Mouse (Mus musculus): ENCODE results near the gene H2-K1.
"Not testable (repeated sequence)": the region's sequence is repeated elsewhere in the genome, so short reads cannot be mapped to it uniquely, and the experiment has no call there.

Gene H2-K1

DNA sequence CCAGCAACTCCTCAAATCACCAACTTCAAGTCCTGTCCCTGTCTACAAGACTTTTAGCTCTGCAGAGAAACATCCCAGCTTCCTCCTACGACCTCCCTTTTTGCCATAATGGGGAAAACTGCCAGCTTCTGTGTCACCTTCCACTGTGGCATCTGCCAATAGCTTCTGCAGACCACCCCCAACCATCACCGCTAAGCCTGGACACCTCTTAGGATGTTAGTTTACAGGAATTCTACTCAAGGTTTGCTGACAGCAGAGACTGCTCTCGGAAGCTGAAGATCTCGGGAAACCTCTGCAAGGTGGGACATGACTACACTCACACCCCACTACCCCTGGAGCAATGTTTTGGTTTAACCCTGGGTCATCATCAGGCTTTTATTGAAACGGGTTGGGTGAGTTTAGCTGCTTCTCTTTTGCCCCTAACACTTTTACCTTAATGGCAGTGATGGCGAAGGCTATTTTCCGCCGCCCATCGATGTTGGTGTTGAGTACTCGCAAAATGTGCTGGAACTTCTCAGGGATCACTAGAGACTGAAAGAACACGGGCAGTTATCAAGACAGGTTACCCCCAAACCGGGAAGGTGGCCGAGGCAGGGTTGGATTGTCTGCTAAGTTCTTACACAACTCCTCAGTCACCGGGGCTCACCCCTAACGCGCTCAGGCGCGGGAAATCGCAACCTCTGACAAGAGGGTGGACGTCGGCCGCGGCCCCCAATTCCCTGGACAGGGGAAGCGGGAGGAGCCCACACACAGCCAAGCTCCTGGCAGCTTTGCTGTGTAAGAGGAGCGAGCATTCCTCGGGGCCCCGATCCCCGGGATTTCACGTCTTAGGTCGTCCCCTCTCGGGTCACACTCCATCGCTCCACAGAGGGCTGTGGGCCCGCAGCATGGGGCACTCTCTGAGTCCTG lies 45.2 kb downstream of the H2-K1 start:
- no peak for DNase-seq (ENCODE audit: low read depth, low spot score)

DNA sequence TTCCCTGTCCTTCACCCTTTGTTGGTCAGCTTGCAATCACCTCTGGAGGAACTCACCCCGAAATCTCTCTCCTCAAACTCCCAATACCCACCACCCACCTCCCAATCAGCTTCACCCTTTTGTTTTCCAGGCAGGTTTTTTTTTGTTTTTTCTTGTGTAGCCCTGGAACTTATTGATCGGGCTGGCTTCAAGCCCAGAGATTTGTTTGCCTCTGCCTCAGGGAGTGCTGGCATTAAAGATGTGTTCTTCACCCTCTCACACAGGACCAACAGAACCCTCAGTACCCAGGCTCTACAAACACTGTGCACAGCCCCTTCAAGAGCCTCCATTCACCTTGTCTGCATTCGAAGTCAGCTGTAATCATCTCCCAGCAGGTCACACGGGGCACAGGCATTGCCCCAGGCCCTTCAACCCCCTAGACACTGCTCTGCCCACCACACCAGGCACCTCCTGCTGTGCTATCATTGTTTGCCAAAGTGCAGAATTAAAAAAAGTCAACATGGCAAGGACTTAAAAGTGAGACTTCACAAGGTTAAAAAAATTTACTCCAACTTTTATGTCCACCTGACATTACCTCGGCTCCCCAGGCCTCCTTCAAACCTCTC lies 46.1 kb downstream of the H2-K1 start:
- no peak for DNase-seq (ENCODE audit: low read depth, low spot score)

DNA sequence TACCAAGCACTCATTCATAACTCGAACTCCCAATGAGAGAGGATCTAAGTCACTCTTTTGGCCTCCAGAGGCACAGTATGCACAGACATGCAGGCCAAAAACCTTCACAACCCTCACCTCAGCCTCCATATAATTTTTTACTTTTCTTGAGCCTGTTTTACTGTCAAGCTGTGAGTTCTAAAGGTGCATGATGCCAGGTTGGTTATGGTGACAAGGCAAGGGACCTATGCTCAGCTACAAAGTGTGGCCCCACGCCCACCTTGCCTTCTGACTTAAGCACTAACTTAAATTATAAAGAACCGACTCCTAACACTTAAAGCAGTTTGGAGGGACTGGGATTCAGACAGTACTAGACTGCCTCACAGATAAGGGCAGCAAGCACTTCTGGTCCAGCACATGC lies 46.8 kb downstream of the H2-K1 start:
- DNase-seq (ENCODE audit: low read depth, low spot score) = no peak

DNA sequence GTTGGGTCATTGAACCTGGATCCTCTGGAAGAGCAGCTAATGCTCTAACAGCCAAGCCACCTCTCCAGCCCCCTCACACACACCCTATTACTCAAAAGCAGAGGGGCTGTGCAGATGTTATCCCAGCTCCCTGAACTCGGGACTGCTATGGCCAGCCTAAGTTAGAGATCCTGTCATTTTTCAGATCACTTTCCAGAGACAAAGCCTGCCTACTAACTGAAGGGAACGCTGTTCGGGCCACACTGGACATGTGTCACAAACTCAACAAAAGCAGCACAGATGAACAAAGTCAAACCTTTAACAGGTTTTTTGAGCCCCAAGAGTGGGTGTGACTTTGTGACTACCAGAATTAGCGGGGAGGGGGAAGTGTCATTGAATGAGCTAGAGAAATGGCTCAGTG lies 47.3 kb downstream of the H2-K1 start:
- DNase-seq (ENCODE audit: low read depth, low spot score) = no peak

DNA sequence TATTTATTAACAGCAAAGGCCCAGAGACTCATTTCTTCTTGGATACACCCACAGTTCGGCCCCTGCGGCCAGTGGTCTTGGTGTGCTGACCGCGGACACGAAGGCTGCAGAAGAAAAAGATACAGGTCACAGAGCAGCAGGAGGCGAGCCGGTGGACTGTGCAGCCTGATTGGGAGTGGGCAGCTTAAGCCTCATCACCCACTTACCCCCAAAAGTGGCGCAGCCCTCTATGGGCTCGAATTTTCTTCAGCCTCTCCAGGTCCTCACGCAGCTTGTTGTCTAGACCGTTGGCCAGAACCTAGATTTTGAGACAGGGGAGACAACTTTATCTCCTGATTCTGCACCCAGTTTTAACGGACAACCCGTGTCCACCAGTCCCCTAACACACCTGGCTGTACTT lies 48.1 kb downstream of the H2-K1 start:
- not testable (repeated sequence) for DNase-seq (ENCODE audit: low read depth, low spot score)

DNA sequence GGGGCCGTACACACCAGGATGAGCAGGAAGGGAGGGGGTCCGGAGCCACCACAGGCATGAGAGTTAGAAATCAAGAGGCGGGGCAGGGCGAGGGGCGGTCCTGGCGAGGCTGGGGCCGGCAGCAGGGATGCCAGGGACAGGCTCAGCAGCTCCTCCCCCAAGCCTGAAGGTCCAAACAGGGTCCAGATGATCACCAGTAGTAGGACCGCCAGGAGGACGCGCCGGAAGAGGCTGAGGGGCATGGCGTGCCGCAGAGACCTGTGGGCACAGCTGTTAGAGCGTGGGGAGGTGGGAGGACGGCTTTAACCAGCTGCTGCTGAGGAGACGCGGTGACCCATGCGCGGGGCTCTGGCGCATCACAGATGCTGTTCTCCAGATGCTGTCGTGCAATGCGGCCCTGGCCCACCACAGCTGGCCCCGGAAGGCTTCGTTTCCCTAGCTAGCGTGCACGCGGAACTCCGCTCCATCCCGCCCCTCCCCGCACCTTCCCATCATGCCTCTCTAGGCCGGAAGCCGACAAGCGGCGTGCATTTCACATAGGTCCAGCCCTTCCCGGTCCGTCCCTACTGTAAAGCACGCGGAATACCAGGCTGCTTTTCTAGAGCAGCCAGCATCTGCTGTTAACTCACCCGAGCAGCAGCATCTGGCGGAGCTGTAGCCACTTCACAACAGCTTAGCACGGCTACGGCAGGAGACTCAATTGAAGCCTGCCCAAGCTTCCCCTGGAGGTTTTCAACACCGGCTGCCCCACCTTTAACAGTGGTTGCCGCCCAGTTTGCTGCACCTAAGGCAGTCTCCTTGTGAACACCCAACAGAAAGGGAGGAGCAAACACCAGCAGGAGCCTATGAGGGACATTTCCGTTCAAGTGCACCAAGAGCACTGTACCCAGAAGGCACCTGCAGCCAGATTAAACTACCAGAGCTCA lies 48.9 kb downstream of the H2-K1 start, which contains the start of gene B3galt4:
TSS of gene B3galt4 (minus strand) at position 468 of the 926 bp plus-strand sequence.
- DNase-seq (ENCODE audit: low read depth, low spot score) = no peak

DNA sequence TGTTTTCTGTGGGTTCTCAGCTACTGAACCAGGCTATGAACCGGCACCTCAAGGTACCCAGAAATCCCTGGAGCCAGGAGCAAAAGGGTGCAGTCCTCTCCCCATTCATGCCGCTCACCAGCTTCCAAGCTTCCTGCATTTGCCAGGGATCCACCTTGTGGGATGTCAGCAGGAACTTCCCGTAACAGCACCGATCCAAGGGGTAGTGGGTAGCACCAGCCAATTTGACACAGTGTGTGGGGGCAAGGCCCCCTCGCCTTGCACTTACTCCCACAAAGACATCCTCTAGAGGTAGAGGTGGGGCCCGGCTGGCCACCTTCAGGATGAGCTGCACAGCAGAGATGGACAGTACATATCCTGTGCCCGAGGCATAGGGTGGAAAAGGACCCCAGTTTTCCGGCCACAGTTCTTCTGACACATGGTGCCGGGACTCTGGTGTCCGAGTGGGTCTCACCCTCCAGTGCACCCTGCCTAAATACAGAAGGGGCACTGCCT lies 50.0 kb downstream of the H2-K1 start:
- no peak for DNase-seq (ENCODE audit: low read depth, low spot score)

DNA sequence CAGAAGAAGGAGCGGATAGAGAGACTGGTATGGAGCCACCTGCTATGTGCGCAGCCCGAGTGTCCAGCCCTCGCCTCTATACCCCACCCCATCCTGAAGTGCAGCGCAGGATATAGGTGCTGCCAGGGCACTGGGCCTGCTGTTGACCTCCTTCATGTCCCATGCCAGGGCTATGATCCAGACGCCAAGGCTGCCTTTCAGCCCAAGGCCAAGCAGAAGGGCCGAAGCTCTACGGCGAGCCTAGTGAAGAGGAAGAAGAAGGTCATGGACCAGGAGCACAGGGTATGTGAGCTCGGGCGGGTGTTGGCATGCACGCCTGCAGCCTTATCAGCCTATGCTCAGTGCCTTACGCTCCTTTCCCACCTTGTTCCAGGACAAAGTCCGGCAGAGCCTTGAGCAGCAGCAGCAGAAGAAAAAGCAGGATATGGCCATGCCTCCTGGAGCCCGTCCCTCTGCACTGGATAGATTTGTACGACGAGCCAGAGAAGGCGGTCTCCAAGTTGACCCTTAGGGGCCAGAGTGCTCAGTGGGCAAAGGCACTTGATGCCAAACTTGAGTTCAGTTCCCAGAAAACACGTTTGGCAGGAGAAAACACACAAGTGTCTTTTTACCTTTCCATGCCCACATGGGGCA lies 51.1 kb downstream of the H2-K1 start:
- no peak for DNase-seq (ENCODE audit: low read depth, low spot score)

DNA sequence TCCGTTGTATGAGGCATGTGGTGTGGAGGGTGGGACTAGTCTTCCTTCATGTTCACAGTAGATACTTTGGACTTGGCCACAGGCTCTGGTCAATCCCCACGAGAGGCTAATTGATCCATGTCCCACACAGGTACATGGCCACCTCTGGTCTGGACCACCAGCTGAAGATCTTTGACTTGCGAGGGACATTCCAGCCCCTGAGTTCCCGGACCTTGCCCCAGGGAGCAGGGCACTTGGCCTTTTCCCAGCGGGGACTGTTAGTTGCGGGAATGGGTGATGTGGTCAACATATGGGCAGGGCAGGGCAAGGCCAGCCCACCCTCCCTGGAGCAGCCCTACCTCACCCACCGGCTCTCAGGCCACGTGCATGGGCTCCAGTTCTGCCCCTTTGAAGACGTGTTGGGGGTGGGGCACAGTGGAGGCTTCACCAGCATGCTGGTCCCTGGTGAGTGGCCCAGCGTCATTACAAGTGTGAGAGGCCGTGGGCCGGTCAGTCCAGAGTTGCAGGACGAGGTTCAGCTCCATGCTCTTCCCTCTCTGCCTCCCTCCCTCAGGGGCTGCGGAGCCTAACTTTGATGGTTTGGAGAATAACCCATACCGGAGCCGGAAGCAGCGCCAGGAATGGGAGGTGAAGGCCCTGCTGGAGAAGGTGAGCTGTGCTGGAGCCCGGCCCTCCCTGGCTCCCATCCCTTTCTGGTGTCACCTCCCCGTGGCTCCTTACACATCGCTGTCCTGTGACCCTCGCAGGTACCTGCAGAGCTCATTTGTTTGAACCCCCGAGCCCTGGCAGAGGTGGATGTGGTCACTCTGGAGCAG lies 51.9 kb downstream of the H2-K1 start:
- no peak for DNase-seq (ENCODE audit: low read depth, low spot score)

DNA sequence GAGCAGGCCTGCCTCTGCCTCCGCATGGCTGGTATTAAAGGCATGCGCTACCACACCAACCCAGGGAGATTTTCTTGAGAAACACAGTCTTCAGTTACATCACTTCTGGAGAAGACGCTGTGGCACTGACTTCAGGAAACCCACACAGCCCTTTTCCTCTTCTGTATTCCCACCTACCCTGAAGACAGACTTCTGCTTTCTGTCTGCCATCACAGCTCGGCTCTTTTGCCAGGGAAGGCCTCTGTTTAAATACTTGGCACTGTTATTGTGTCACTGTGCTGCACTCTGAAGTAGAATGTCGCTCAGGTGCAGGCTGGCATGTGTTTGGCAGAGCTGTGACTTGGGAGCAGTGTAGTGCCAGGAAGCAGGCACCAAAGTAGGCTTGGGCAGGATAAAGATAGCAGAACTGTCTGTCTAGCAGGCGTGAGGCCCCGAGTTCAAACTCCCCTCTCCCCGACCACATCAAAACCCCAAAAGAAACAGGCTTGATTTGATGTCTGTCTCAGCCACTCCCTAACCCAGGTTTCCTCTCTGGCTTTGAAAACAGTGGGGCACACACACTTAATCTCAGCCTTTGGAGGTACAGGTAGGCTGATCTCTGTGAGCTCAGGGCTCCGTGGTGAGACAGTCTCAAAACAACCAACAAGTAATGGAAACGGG lies 52.6 kb downstream of the H2-K1 start:
- DNase-seq (ENCODE audit: low read depth, low spot score) = no peak

Measured in retina, adult 2 months (tissue).